Mouse (Mus musculus): ENCODE measurements around the gene Dgkg. TPM values are rescaled to one million over a fixed set of nuclear protein-coding genes. Genes with fewer than 3 reads are reported as not detected.

Gene Dgkg
- polyA plus RNA-seq, 1 experiment from 2014 or later = 3.2 TPM

GRCm38 (mm10) chr16:22551231-22552000, 105.6 kb downstream of the Dgkg start:
- H3K9me3 ChIP-seq (ENCODE audit: control insufficient read depth, low read length) = no peaks in the 10 kb centered on the region
- H3K4me3 ChIP-seq (ENCODE audit: low read depth, low read length) = no peak overlapping the region
- no peak overlapping the region for H3K27ac ChIP-seq (ENCODE audit: low read depth)
- H3K36me3 ChIP-seq (ENCODE audit: control insufficient read depth, insufficient read depth, low read length) = no peaks in the 10 kb centered on the region
- no peak overlapping the region for H3K9ac ChIP-seq (ENCODE audit: low read length)
- 17% methylated on average over 11 of the region's 11 CpGs for WGBS
- peaks cover 11% of the 10 kb centered on the region for H3K4me1 ChIP-seq (replicated peaks; ENCODE audit: control insufficient read depth, insufficient read depth, low read length)
- ATAC-seq (replicated peaks; ENCODE audit: low FRiP score, low TSS enrichment, low read depth) (no peak), DNase-seq (ENCODE audit: low spot score) (no peak)
- no peaks in the 10 kb centered on the region for H3K27me3 ChIP-seq (replicated peaks; ENCODE audit: control insufficient read depth, insufficient read depth, low read length)
- no peak overlapping the region for H3K4me2 ChIP-seq (ENCODE audit: low read length)

- Histone ChIP-seq H3K4me2 (ENCODE audit: low read length) (no peak overlapping the region), H3K27ac (ENCODE audit: low read depth) (no peak overlapping the region), H3K9ac (ENCODE audit: low read length) (no peak overlapping the region), H3K36me3 (ENCODE audit: control insufficient read depth, insufficient read depth, low read length) (no peaks in the 10 kb centered on the region), H3K4me3 (ENCODE audit: low read depth, low read length) (no peak overlapping the region), H3K9me3 (ENCODE audit: control insufficient read depth, low read length) (no peaks in the 10 kb centered on the region), H3K4me1 (replicated peaks; ENCODE audit: control insufficient read depth, insufficient read depth, low read length) (peaks cover 21% of the 10 kb centered on the region), H3K27me3 (replicated peaks; ENCODE audit: control insufficient read depth, insufficient read depth, low read length) (no peaks in the 10 kb centered on the region)
- DNase-seq (ENCODE audit: low spot score) = no peak
- WGBS = 80% methylated on average over 5 of the region's 5 CpGs
- no peak for ATAC-seq (replicated peaks; ENCODE audit: low FRiP score, low TSS enrichment, low read depth)
These were observed 107.7 kb downstream of the Dgkg start for GRCm38 (mm10) chr16:22549346-22549745.

- H3K9ac ChIP-seq (ENCODE audit: low read length) = peak overlapping the region; percentile 42
- no peaks in the 10 kb centered on the region for H3K9me3 ChIP-seq (ENCODE audit: control insufficient read depth, low read length)
- WGBS = 9% methylated on average over 26 of the region's 26 CpGs
- H3K27ac ChIP-seq (ENCODE audit: low read depth) = 0 out of 2 replicates have a peak overlapping the region, but pooled peaks have one; percentile 43
- H3K4me3 ChIP-seq (ENCODE audit: low read depth, low read length) = peak overlapping the region; percentile 34
- H3K4me2 ChIP-seq (ENCODE audit: low read length) = peak overlapping the region; percentile 65
- no peaks in the 10 kb centered on the region for H3K27me3 ChIP-seq (replicated peaks; ENCODE audit: control insufficient read depth, insufficient read depth, low read length)
- ATAC-seq (replicated peaks; ENCODE audit: low FRiP score, low TSS enrichment, low read depth) (peak; percentile 74), DNase-seq (ENCODE audit: low spot score) (peak; percentile 96)
- H3K4me1 ChIP-seq (replicated peaks; ENCODE audit: control insufficient read depth, insufficient read depth, low read length) = peaks cover 21% of the 10 kb centered on the region
- H3K36me3 ChIP-seq (ENCODE audit: control insufficient read depth, insufficient read depth, low read length) = no peaks in the 10 kb centered on the region
These were observed 108.6 kb downstream of the Dgkg start for GRCm38 (mm10) chr16:22548167-22549080.

GRCm38 (mm10) chr16:22547741-22548140, 109.3 kb downstream of the Dgkg start:
- DNase-seq (ENCODE audit: low spot score) (no peak), ATAC-seq (replicated peaks; ENCODE audit: low FRiP score, low TSS enrichment, low read depth) (no peak)
- 60% methylated on average over 10 of the region's 10 CpGs for WGBS
- no peak overlapping the region for H3K9ac ChIP-seq (ENCODE audit: low read length)
- no peaks in the 10 kb centered on the region for H3K27me3 ChIP-seq (replicated peaks; ENCODE audit: control insufficient read depth, insufficient read depth, low read length)
- H3K4me1 ChIP-seq (replicated peaks; ENCODE audit: control insufficient read depth, insufficient read depth, low read length) = peaks cover 21% of the 10 kb centered on the region
- H3K4me3 ChIP-seq (ENCODE audit: low read depth, low read length) = peak overlapping the region; percentile 34
- H3K27ac ChIP-seq (ENCODE audit: low read depth) = no peak overlapping the region
- no peaks in the 10 kb centered on the region for H3K9me3 ChIP-seq (ENCODE audit: control insufficient read depth, low read length)
- H3K36me3 ChIP-seq (ENCODE audit: control insufficient read depth, insufficient read depth, low read length) = no peaks in the 10 kb centered on the region
- peak overlapping the region; percentile 65 for H3K4me2 ChIP-seq (ENCODE audit: low read length)

- Histone ChIP-seq H3K9me3 (ENCODE audit: control insufficient read depth, low read length) (no peaks in the 10 kb centered on the region), H3K27me3 (replicated peaks; ENCODE audit: control insufficient read depth, insufficient read depth, low read length) (no peaks in the 10 kb centered on the region), H3K4me3 (ENCODE audit: low read depth, low read length) (no peak overlapping the region), H3K27ac (ENCODE audit: low read depth) (peak overlapping the region; percentile 0; the same call in 1 of the 2 replicates), H3K4me1 (replicated peaks; ENCODE audit: control insufficient read depth, insufficient read depth, low read length) (peaks cover 10% of the 10 kb centered on the region), H3K9ac (ENCODE audit: low read length) (no peak overlapping the region), H3K36me3 (ENCODE audit: control insufficient read depth, insufficient read depth, low read length) (no peaks in the 10 kb centered on the region), H3K4me2 (ENCODE audit: low read length) (no peak overlapping the region)
- 70% methylated on average over 8 of the region's 8 CpGs for WGBS
- no peak for DNase-seq (ENCODE audit: low spot score)
- ATAC-seq (replicated peaks; ENCODE audit: low FRiP score, low TSS enrichment, low read depth) = no peak
These were observed 111.2 kb downstream of the Dgkg start for GRCm38 (mm10) chr16:22545799-22546198.

GRCm38 (mm10) chr16:22545016-22545561, 111.9 kb downstream of the Dgkg start:
- Histone ChIP-seq H3K36me3 (ENCODE audit: control insufficient read depth, insufficient read depth, low read length) (no peaks in the 10 kb centered on the region), H3K4me1 (replicated peaks; ENCODE audit: control insufficient read depth, insufficient read depth, low read length) (peaks cover 10% of the 10 kb centered on the region), H3K27ac (ENCODE audit: low read depth) (peak overlapping the region; percentile 0; the same call in 1 of the 2 replicates), H3K4me2 (ENCODE audit: low read length) (peak overlapping the region; percentile 6; the same call in 1 of the 2 replicates), H3K27me3 (replicated peaks; ENCODE audit: control insufficient read depth, insufficient read depth, low read length) (no peaks in the 10 kb centered on the region), H3K9ac (ENCODE audit: low read length) (no peak overlapping the region), H3K9me3 (ENCODE audit: control insufficient read depth, low read length) (no peaks in the 10 kb centered on the region), H3K4me3 (ENCODE audit: low read depth, low read length) (no peak overlapping the region)
- ATAC-seq (replicated peaks; ENCODE audit: low FRiP score, low TSS enrichment, low read depth) (no peak), DNase-seq (ENCODE audit: low spot score) (peak; percentile 65)
- WGBS = 21% methylated on average over 3 of the region's 3 CpGs

GRCm38 (mm10) chr16:22542691-22543141, 114.3 kb downstream of the Dgkg start:
- DNase-seq (ENCODE audit: low spot score) (no peak), ATAC-seq (replicated peaks; ENCODE audit: low FRiP score, low TSS enrichment, low read depth) (no peak)
- Histone ChIP-seq H3K27ac (ENCODE audit: low read depth) (no peak overlapping the region), H3K9ac (ENCODE audit: low read length) (no peak overlapping the region), H3K4me1 (replicated peaks; ENCODE audit: control insufficient read depth, insufficient read depth, low read length) (peaks cover 10% of the 10 kb centered on the region), H3K36me3 (ENCODE audit: control insufficient read depth, insufficient read depth, low read length) (no peaks in the 10 kb centered on the region), H3K9me3 (ENCODE audit: control insufficient read depth, low read length) (no peaks in the 10 kb centered on the region), H3K27me3 (replicated peaks; ENCODE audit: control insufficient read depth, insufficient read depth, low read length) (no peaks in the 10 kb centered on the region), H3K4me2 (ENCODE audit: low read length) (no peak overlapping the region), H3K4me3 (ENCODE audit: low read depth, low read length) (no peak overlapping the region)
- 63% methylated on average over 6 of the region's 6 CpGs for whole genome bisulfite sequencing

- no peak for ATAC-seq (replicated peaks; ENCODE audit: low FRiP score, low TSS enrichment, low read depth)
- WGBS = 78% methylated on average over 6 of the region's 6 CpGs
- no peak overlapping the region for H3K27ac ChIP-seq (ENCODE audit: low read depth)
These were observed 117.7 kb downstream of the Dgkg start for GRCm38 (mm10) chr16:22539275-22539674.

More at GRCm38 (mm10) chr16:22539275-22539674, 117.7 kb downstream of the Dgkg start:
- Histone ChIP-seq H3K9me3 (ENCODE audit: control insufficient read depth, low read length) (no peaks in the 10 kb centered on the region), H3K36me3 (ENCODE audit: control insufficient read depth, insufficient read depth, low read length) (no peaks in the 10 kb centered on the region), H3K4me3 (ENCODE audit: low read depth, low read length) (no peak overlapping the region), H3K9ac (ENCODE audit: low read length) (no peak overlapping the region), H3K27me3 (replicated peaks; ENCODE audit: control insufficient read depth, insufficient read depth, low read length) (no peaks in the 10 kb centered on the region), H3K4me1 (replicated peaks; ENCODE audit: control insufficient read depth, insufficient read depth, low read length) (no peaks in the 10 kb centered on the region), H3K4me2 (ENCODE audit: low read length) (no peak overlapping the region)
- DNase-seq (ENCODE audit: low spot score) = no peak
